Mouse (Mus musculus) ovary, postnatal 36 days (tissue): Measurements from ENCODE around the gene Prdm16.

Source experiments
- DNase-seq: peaks from one replicate; pipeline ENCODE4 v3.0.0; 2022; ENCODE audit warnings: low spot score, mixed read lengths

The Prdm16 gene

DNA sequence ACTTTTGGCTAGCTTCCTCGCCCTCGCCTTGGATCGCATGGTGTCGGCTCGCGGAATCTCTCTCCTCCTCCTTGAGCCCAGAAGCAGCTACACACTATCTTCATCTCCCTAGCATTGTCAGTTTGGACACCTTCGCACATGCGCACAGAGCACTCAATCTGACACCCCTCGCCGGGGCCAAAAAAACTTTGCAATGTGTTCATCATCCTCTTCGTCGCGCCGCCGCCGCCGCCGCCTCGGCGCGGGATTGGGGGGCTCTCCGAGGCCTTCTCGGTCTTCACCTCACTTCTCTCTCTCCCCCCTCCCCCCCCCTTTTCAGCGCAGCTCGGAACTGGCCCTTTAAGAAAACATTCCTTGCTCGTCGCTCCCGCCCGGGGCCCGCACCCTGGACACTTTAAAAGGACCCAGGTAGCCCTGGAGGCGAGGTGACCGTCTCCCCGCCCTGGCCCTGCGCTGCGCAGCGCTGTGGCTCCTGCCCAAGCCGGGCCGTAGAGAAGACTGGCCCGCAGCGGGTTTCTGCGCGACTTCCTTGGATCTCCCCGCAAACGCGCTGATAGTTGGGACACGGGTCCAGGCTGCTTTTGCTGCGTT lies at the start of gene Prdm16:
Gene Prdm16 (minus strand): TSS at position 153 of the 591 bp plus-strand sequence.
- DNase-seq, result peak; percentile 25

GRCm38 (mm10) chr4:154683068-154683752 lies 46.5 kb upstream of the Prdm16 start:
- no peak for DNase-seq

- no peak for DNase-seq
Measured at GRCm38 (mm10) chr4:154682311-154682710, 45.6 kb upstream of the Prdm16 start.

DNA sequence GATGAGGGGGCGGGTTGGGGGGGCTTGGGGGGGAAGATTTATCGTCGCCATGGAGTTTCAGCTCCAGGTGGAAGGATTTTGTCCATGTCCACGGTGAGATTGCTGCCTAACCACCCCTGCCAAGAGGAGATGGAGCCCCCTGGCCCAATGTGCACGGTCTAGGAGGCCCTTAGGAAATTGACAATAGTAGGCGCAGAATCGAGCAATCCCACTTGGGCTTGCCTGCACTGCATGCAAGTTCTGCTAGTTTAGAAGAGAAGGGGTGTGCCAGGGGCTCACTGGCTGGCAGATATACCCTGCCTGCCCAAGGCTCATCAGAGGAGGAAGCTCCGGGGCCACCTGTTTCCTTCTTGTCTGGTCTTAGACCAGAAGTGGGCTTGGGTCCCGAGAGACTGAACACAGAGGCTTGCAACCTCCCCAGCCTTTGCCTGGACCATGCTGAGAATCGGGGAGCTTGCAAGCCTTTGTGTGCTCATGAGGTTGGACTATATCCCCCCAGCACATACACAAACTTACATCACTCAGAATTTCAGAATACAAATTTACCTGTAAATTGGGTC lies 38.8 kb upstream of the Prdm16 start:
- DNase-seq, result no peak

- DNase-seq, result no peak
Measured at GRCm38 (mm10) chr4:154674966-154675365, 38.3 kb upstream of the Prdm16 start.

GRCm38 (mm10) chr4:154674541-154674940 lies 37.9 kb upstream of the Prdm16 start:
- peak; percentile 56 for DNase-seq

GRCm38 (mm10) chr4:154673986-154674385 lies 37.3 kb upstream of the Prdm16 start:
- no peak for DNase-seq

DNA sequence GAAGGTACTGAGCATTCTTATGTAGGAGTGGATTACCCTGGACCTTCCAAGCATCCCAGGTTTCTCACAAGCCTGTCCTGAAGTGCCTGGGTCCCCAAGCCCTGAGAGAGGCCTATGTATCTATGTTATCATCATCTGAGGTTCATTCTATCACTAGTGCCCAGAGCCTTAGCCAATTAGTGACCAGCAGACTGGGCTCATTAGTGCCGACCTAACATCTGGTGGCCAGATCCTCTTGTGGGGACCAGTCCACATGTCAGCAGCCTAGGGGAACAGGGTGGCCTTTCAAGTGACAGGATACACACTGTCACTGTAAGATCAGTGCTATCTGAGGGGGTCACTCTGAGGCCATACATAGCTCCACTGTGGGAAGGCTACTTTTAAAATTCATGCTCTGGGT lies 35.4 kb upstream of the Prdm16 start:
- DNase-seq, result no peak

GRCm38 (mm10) chr4:154671232-154671912 lies 34.7 kb upstream of the Prdm16 start:
- no peak for DNase-seq

- DNase-seq, result no peak
Measured at GRCm38 (mm10) chr4:154667767-154668166, 31.1 kb upstream of the Prdm16 start, which contains the start of gene Actrt2. TSS of gene Actrt2 (minus strand) at chr4:154667867.

DNA sequence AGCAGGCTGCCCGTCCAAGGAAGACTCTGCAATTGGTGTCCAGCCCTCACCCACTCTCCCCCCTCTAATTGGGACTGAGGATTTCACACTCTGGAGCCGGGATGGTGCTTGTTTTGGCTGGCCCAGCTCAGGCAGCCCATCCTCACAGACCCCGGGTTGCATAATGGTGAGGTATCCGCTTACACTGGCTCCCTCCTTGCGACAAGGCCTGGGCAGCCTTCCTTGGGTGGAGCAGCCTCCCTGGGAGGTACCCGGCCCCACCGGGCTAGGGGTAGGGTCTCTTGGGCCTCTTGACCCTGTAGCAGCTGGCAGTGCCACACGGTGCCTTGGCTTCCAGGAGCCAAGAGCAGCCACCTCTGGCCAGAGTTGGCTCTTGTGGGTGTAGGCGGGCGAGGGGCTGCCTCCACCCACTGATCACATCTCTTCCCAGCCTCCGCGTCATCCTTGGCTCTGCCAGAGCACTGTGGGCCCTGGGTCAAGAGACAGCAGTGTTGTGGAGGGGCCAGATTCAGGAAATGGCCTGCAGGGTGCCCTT lies 26.1 kb upstream of the Prdm16 start:
- DNase-seq, result no peak

DNA sequence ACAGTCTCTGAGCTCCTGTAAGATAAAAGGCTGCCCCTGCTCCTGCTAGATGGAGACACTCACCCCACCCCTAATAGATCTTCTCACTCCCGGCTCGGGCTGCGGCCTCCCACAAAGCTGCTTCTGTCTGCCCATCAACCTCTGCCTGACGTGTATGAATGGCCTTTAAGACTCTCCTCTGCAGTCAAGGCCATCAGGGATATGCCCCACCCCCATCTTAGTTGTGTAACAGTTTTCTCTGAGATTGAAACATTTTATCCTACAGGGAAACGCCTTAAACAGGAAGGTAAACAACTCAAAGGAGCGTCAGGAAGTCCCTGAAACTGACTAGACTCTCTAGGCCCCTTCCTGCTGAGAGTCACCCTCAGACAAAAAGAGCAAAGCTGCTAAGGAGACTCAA lies 24.6 kb upstream of the Prdm16 start:
- no peak for DNase-seq

- no peak for DNase-seq
Measured at GRCm38 (mm10) chr4:154660025-154660424, 23.4 kb upstream of the Prdm16 start.

- no peak for DNase-seq
Measured at GRCm38 (mm10) chr4:154655134-154655910, 18.6 kb upstream of the Prdm16 start.

GRCm38 (mm10) chr4:154652494-154652893 lies 15.8 kb upstream of the Prdm16 start:
- no peak for DNase-seq

- DNase-seq, result no peak
Measured at GRCm38 (mm10) chr4:154649083-154649747, 12.5 kb upstream of the Prdm16 start.

- DNase-seq, result no peak
Measured at GRCm38 (mm10) chr4:154642496-154642895, 5.8 kb upstream of the Prdm16 start.

- no peak for DNase-seq
Measured at GRCm38 (mm10) chr4:154641296-154642110, 4.8 kb upstream of the Prdm16 start.

DNA sequence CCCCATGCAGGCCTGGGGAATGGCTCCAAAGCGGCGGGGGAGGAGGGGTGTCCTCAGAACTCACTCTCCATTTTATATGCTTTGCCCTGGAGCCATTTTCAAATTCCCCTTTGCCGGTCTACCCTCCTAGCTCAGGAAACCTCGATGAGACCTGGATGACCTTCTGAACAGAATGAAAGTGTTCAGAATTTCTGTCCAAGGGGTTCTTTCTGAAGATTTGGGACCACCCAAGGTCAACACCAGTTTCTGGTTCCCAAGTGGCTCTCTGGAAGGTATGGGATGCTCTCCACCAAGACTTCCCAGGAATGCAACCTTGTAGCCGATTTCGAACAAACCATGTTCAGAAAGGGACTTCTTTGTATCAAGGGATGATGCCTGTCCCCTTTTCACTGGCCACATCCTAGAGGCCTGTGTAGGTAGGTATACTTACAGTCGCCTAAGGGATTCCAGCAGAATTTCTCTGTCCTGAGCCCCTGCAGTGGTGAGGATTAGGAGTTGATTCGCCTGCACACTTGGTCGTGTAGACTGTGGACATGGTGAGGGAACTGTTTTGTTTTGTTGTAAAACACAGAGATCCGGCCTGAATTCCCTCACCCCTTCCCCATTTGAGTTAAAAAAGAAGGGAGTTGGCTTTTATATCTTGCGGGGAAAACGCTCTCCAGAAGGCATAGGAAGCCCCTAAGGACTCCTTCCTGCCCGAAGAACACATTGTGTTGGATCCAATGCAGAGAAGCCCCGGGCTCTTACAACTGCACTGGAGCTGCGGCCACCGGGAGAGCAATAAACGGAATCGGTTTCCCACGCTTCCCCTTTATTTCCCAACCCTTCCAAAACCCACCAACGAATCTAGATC lies 4.0 kb upstream of the Prdm16 start:
- no peak for DNase-seq
